Mouse (Mus musculus) liver, embryonic 14.5 days (tissue): ENCODE data around the gene Lbr. TPM values are rescaled to one million over a fixed set of nuclear protein-coding genes. Genes with fewer than 3 reads are reported as not detected.

Experiments used
- ATAC-seq: fragments of 200-750 bp; cut with Nextera tagmentation; 2 replicates; pipeline ENCODE4 v1.8.0; 2017; ENCODE audit warnings: moderate number of reproducible peaks, mild to moderate bottlenecking, moderate library complexity; ENCODE audit not compliant: insufficient read depth
- DNase-seq, 3 experiments: peaks; one replicate each; pipeline ENCODE4 v3.0.0-alpha.2; 2012 to 2013; ENCODE audit warnings: low read depth in 3 of 3, low spot score in 3 of 3
- H3K27ac ChIP-seq: fragments of 300-500 bp; sonication (generic); 2 replicates; pipeline ENCODE4 v1.5.1; 2014; ENCODE audit warnings: moderate library complexity, mild to moderate bottlenecking, control low read depth, inconsistent platforms
- H3K27me3 ChIP-seq: fragments of 300-500 bp; sonication (generic); 2 replicates; pipeline ENCODE4 v1.6.1; 2014; ENCODE audit warnings: mild to moderate bottlenecking, low read length, moderate library complexity; ENCODE audit not compliant: control insufficient read depth, insufficient read depth
- H3K36me3 ChIP-seq: fragments of 300-500 bp; sonication (generic); replicated peaks from 2 replicates; pipeline ENCODE4 v1.6.1; 2014; ENCODE audit warnings: low read depth; ENCODE audit not compliant: control insufficient read depth, insufficient read depth
- H3K4me1 ChIP-seq, 2 experiments: fragments of 200-500 bp in 1 of 2; fragments of 300-500 bp in 1 of 2; sonication (generic) in 1 of 2; replicated peaks; 2 replicates each; pipeline ENCODE4 v1.6.1; 2012 to 2014; ENCODE audit warnings: antibody characterized with exemption in 1 of 2, inconsistent platforms in 1 of 2, low read length in 1 of 2; ENCODE audit not compliant: control insufficient read depth in 2 of 2, insufficient read depth in 2 of 2
- H3K4me2 ChIP-seq: fragments of 300-500 bp; sonication (generic); 2 replicates; pipeline ENCODE4 v1.6.1; 2014; ENCODE audit warnings: low read depth, mild to moderate bottlenecking, control low read depth, moderate library complexity
- H3K4me3 ChIP-seq, 2 experiments: fragments of 200-500 bp in 1 of 2; fragments of 300-500 bp in 1 of 2; sonication (generic) in 1 of 2; 2 replicates each; pipeline ENCODE4 v1.5.1; 2012 to 2014; ENCODE audit warnings: low read depth in 2 of 2, low read length in 2 of 2, mild to moderate bottlenecking in 2 of 2, control low read depth in 1 of 2, inconsistent platforms in 1 of 2, moderate library complexity in 1 of 2; ENCODE audit not compliant: insufficient read depth in 1 of 2
- H3K9ac ChIP-seq: fragments of 300-500 bp; sonication (generic); replicated peaks from 2 replicates; pipeline ENCODE4 v1.6.1; 2014; ENCODE audit warnings: mild to moderate bottlenecking, control low read depth, moderate library complexity
- H3K9me3 ChIP-seq: fragments of 300-500 bp; sonication (generic); 2 replicates; pipeline ENCODE4 v1.6.1; 2016; ENCODE audit warnings: low read length, mixed read lengths; ENCODE audit not compliant: control insufficient read depth
- CTCF ChIP-seq: IDR thresholded peaks from 2 replicates; pipeline ENCODE4 v1.5.1; 2016; ENCODE audit warnings: antibody characterized with exemption, low read depth, control low read depth
- EP300 ChIP-seq: IDR thresholded peaks from 2 replicates; pipeline ENCODE4 v1.6.1; 2016; ENCODE audit warnings: antibody characterized with exemption, low read depth
- WGBS: fragments of 180-500 bp; shearing (Covaris S2); extraction: QIAGEN DNeasy Blood & Tissue Kit; methylation state at CpG from one replicate; pipeline ENCODE4 v1.1.7; 2014; ENCODE audit not compliant: insufficient replicate concordance; 5-methylcytosine and 5-hydroxymethylcytosine counted together
- polyA plus RNA-seq, 2 experiments: library from polyadenylated mRNA; depleted of rRNA in 1 of 2; stranded (reverse) in 1 of 2; unstranded in 1 of 2; fragments of >200 nt; fragmentation: Nextera tagmentation in 1 of 2; extraction: Ambion mirVana in 1 of 2; gene quantifications; 2 replicates each; pipeline versions ENCODE4 v1.2.1 to v1.2.3; 2012 to 2014

The Lbr gene
- polyA plus RNA-seq (2012; rRNA removed) (55.7 and 65.7 TPM in 2 replicates), polyA plus RNA-seq (2014; fragmentation: Nextera tagmentation; extraction: Ambion mirVana) (259 and 284 TPM in 2 replicates)

DNA sequence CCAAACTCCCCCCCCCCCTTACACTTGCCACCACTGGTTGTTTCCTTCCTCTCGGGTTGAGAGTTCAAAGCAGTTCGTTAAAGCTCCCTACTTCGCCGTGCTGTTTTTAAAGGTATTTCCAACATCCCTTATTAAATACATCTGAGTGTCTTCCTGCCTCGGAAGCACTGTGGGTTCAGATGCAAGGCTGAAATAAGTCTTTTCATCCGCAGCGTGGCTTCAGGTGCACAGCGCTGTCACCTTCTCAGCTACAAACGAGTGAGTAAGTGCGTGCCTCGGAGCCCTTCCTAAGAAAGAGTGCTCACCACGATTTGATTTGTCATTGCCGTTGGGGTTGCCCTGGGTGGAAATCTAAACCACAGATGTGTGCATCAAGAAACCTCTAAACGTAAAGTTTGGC lies at the start of gene Lbr:
Gene Lbr (minus strand): TSS at position 266 of the 400 bp plus-strand sequence.
- DNase-seq: peak in 2 of 3 experiments; percentile 53 to 56
- TF ChIP-seq CTCF (no peak), EP300 (no peak)
- WGBS: 1% methylated on average over 14 of the region's 14 CpGs
- peaks cover 20% of the 10 kb centered on the region for H3K36me3 ChIP-seq
- H3K9ac ChIP-seq: peak within 1 kb of the TSS; percentile 98
- ATAC-seq: peak; percentile 45; the same call in 1 of the 2 replicates
- H3K4me2 ChIP-seq: peak within 1 kb of the TSS; percentile 85
- no peaks in the 10 kb centered on the region for H3K27me3 ChIP-seq
- peaks cover 16 to 33% of the 10 kb centered on the region in 2 experiments for H3K4me1 ChIP-seq
- peak within 1 kb of the TSS; percentile 94 to 100 for H3K4me3 ChIP-seq
- H3K9me3 ChIP-seq: no peaks in the 10 kb centered on the region
- peak within 1 kb of the TSS; percentile 95 for H3K27ac ChIP-seq

DNA sequence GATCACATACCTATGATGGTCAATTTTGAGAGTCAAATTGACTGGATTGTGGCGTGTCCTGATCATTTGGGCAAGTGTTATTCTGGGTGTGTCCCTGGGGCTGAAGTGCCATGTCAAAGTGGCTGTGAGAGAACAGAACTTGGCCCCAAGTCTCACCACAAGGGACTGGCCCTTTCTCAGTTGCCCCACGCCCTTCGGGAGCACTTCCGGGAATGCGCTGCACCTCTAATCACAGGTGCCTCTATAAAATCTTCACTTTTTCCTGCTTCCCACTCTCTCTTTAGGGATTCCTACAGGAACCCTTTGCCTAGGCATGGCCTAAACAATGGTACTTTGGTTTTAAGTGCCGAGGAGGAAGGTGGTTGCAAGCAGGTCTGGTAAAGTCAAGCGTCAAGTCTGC lies 46.8 kb upstream of the Lbr start:
- no peaks in the 10 kb centered on the region for H3K36me3 ChIP-seq
- no peak overlapping the region for H3K4me3 ChIP-seq
- H3K9ac ChIP-seq: no peak overlapping the region
- DNase-seq (no peak), ATAC-seq (no peak)
- no peak overlapping the region for H3K4me2 ChIP-seq
- no peaks in the 10 kb centered on the region for H3K4me1 ChIP-seq
- WGBS: 70% methylated on average over 7 of the region's 7 CpGs
- H3K27ac ChIP-seq: no peak overlapping the region
- TF ChIP-seq EP300 (no peak), CTCF (no peak)
- no peaks in the 10 kb centered on the region for H3K9me3 ChIP-seq
- H3K27me3 ChIP-seq: no peaks in the 10 kb centered on the region

DNA sequence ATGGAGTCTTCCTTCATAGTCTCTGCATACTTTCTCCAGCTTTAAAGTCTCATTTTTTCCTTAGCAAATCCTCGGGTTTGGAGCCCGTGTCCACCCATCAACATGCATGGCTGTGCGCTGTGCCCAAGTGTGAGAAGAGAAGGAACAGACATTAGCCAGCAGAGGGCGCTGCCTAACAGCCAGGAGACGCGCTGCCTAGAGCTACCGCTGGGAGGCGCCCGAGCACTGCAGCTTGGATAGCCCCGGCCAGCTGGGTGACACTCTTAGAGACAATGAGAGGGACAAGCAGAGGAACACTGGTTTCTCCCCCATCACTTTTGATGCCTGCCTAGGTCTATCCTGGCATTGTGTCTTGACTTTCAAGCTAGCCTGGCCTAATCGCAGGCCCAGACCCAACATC lies 46.0 kb upstream of the Lbr start:
- no peak overlapping the region for H3K4me2 ChIP-seq
- no peaks in the 10 kb centered on the region for H3K27me3 ChIP-seq
- TF ChIP-seq CTCF: peak; percentile 100
- TF ChIP-seq EP300: no peak
- H3K9ac ChIP-seq: no peak overlapping the region
- H3K9me3 ChIP-seq: no peaks in the 10 kb centered on the region
- no peaks in the 10 kb centered on the region for H3K4me1 ChIP-seq
- H3K27ac ChIP-seq: no peak overlapping the region
- H3K4me3 ChIP-seq: no peak overlapping the region
- 2% methylated on average over 11 of the region's 11 CpGs for WGBS
- DNase-seq: peak; percentile 46 to 60 (median 47)
- ATAC-seq: peak; percentile 71
- no peaks in the 10 kb centered on the region for H3K36me3 ChIP-seq

DNA sequence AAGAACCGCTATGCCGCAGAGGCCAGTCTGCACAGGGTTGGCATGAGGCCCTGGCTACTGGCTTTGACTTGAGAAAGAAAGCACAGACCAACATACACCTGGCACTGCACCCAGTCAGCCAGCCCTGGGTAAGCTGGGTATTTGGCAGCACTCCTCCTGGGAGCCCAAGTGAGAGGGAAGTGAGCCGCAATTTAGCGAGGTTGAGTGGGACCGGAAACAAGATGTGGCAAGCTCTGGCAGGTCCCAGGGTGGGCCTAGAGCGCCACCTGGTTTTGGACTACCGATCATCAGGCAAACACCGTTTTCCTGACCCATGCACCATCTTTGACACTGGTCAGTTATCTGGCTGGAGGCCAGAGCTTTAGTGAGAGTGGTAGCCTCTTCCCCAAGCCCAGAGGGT lies 38.7 kb upstream of the Lbr start:
- H3K36me3 ChIP-seq: no peaks in the 10 kb centered on the region
- H3K4me3 ChIP-seq: no peak overlapping the region
- WGBS: 20% methylated on average over 8 of the region's 8 CpGs
- no peaks in the 10 kb centered on the region for H3K27me3 ChIP-seq
- TF ChIP-seq EP300 (no peak), CTCF (peak; percentile 94)
- peak overlapping the region; percentile 27; the same call in 1 of the 2 replicates for H3K4me2 ChIP-seq
- DNase-seq (peak in 2 of 3 experiments; percentile 33 to 40), ATAC-seq (peak; percentile 40)
- H3K4me1 ChIP-seq: peaks cover 0 to 3% of the 10 kb centered on the region in 2 experiments; a peak in 2 of 4 replicates
- H3K9ac ChIP-seq: no peak overlapping the region
- no peaks in the 10 kb centered on the region for H3K9me3 ChIP-seq
- H3K27ac ChIP-seq: no peak overlapping the region

DNA sequence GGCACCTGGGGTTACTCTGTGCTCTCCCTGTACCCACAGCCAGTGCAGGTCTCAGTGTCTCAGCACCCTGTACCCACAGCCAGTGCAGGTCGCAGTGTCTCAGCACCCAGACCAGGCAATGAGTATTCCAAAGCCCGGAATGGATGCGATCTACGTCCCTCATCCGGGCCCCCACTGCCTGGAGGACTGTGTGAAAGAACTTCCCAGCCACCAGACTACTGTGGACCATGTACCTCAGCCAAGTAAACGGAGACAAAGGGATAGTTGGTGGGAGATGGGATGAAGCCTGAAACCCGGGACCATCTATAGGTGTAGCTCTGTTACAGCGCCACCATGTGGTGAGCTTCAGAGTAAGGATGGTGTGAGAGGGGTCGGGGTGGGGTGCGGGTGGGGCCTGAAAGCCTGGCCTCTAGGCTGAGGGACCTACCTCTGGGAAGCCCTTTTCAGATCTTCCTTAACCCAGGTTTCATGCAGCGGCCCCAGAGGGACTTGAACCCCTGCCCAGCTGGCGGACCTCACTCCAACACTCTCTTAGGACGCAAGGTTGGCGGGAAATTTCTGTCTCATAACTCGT lies 38.0 kb upstream of the Lbr start:
- H3K9me3 ChIP-seq: no peaks in the 10 kb centered on the region
- H3K27me3 ChIP-seq: no peaks in the 10 kb centered on the region
- no peak overlapping the region; the same call in 1 of the 2 replicates for H3K4me2 ChIP-seq
- WGBS: 48% methylated on average over 15 of the region's 15 CpGs
- H3K27ac ChIP-seq: no peak overlapping the region
- peak; percentile 51 for TF ChIP-seq CTCF
- no peak for TF ChIP-seq EP300
- DNase-seq (no peak), ATAC-seq (no peak; the same call in 1 of the 2 replicates)
- peaks cover 0 to 3% of the 10 kb centered on the region in 2 experiments; a peak in 2 of 4 replicates for H3K4me1 ChIP-seq
- no peak overlapping the region for H3K4me3 ChIP-seq
- H3K9ac ChIP-seq: no peak overlapping the region
- no peaks in the 10 kb centered on the region for H3K36me3 ChIP-seq
